Mouse (Mus musculus) cerebellum, postnatal 36 days (tissue): Measurements from ENCODE around the gene Efna1.

ENCODE experiments used
- DNase-seq, 2 experiments: peaks; one replicate each; pipeline ENCODE4 v3.0.0; 2021 to 2022; ENCODE audit warnings: mixed read lengths in 2 of 2

Gene Efna1

DNA sequence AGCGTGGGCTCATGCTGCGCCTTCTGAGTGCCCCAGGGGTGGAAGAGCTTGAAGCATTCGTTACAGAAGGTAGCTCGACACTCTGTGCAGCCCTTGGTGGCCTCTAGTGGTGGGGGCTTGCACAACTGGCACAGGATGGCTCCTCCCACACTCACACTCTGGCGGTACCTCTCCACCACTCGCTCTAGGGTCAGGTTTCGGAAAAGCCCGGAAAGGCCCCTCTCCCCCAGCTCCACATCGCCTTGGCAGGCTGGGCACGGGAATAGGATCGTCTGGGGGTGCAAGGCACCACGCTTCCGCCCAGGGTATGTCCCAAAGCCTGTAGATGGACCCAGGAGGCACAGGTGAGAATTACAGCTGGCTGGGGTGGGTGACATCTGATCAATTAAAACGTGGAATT is 37.3 kb downstream of the Efna1 start:
- no peak for DNase-seq

DNA sequence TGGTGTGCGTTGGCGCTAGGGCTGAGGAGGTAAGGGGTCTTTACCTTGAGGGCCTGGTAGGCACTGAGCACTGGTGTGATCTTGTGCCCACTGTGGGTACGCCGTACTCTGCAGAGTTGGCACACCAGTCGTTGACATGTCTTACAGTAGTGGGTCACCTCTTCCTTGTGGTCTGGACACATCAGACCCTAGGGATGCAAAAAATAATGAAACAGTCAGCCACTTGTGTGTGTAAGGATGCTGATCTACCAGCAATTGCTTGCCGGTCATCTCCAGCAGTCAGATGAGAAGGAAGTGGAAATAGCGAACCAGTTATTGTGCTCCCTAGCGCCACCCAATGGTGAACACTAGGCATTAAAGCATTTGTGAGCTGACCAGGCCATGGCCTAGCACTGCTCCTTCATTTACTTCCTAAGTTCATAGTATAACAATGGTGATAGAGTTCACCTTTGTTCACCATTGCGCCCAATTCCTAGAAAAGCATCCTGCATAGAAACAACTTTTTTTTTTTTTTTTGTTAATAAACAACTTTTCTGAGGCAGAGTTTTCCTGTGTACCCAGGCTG is 38.5 kb downstream of the Efna1 start:
- DNase-seq = peak; percentile 75 to 84

- no peak for DNase-seq
Measured at GRCm38 (mm10) chr3:89238494-89238893, 42.4 kb downstream of the Efna1 start.

GRCm38 (mm10) chr3:89237682-89238081 is 43.3 kb downstream of the Efna1 start:
- DNase-seq = no peak

DNA sequence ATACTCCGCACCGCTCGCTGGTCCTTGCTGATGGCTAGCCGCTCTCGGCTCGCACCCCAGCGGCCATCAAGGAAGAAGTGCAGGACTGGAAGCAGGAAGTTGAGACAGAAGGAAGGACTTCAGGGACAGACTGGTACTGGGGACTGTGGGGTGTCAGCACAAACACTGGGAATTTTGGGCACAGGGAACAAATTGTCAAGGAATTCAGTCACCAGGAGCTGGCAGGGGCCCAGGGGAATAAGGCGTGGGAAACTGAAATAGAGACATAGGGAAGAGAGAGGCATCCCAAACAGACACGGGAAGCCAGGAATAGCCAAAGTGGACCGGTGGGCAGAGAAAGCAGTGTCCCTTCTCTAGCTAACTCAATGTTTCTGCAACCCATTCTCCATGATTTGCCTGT is 44.4 kb downstream of the Efna1 start:
- no peak for DNase-seq

GRCm38 (mm10) chr3:89233562-89234110 is 47.3 kb downstream of the Efna1 start:
- DNase-seq = no peak

- DNase-seq = no peak
Measured at GRCm38 (mm10) chr3:89232614-89233013, 48.3 kb downstream of the Efna1 start.

- no peak for DNase-seq
Measured at GRCm38 (mm10) chr3:89231772-89232275, 49.1 kb downstream of the Efna1 start.

DNA sequence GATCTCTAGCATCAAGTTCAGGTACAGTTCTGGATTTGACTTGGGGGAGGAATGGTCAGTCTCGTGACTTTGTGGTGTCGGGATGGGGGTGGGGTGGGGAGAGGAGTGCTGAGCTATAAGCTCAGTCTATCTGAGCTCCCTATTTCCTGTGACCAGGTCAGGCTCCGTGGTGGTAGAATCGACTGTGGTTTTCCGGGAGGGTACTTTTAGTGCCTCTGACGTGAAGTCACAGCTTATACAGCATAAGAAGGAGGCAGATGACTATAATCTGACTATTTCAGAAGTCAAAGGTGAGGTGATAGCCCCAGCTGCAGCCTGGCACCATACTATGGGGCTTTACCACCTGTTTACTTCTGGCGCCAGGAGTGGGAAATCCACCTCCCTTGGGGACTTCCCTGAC is 49.6 kb downstream of the Efna1 start:
- no peak for DNase-seq

DNA sequence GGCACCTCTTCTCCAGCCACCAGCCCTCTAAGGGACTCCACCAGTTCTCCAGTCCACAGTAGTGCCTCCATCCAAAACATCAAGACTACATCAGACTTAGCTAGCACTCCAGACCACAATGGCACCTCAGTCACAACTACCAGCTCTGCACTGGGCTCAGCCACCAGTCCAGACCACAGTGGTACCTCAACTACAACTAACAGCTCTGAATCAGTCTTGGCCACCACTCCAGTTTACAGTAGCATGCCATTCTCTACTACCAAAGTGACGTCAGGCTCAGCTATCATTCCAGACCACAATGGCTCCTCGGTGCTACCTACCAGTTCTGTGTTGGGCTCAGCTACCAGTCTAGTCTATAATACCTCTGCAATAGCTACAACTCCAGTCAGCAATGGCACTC is 50.4 kb downstream of the Efna1 start:
- no peak for DNase-seq

GRCm38 (mm10) chr3:89229276-89229675 is 51.7 kb downstream of the Efna1 start:
- no peak for DNase-seq

- no peak for DNase-seq
Measured at GRCm38 (mm10) chr3:89228836-89229235, 52.1 kb downstream of the Efna1 start, which contains the start of gene Muc1. Gene Muc1 (plus strand): TSS chr3:89229057.

GRCm38 (mm10) chr3:89228180-89228549 is 52.8 kb downstream of the Efna1 start:
- DNase-seq = peak; percentile 87 to 90

GRCm38 (mm10) chr3:89227307-89228179 is 53.4 kb downstream of the Efna1 start:
- peak; percentile 41 to 54 for DNase-seq

GRCm38 (mm10) chr3:89226900-89227299 is 54.0 kb downstream of the Efna1 start, which contains the start of gene Mtx1:
Gene Mtx1 (minus strand): TSS chr3:89227088.
- DNase-seq = no peak

DNA sequence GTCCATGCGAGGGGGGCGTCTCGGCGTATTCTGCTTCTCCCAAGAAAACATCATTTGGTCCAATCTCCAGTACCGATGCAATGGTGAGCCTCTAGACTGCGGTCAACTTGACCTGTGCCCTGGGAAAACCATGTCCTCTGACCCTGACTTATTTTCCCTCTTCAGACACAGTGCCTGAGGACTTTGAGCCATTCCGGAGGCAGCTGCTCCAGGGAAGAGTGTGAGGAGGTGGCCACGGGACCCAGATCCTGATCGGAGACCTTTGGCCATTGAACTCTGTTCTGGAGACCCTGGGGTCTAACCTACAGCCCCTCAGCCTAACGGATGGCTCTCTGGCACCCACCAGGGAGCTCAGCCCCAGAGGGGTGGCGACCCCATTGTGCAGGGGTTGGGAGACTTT is 54.6 kb downstream of the Efna1 start:
- DNase-seq = no peak

DNA sequence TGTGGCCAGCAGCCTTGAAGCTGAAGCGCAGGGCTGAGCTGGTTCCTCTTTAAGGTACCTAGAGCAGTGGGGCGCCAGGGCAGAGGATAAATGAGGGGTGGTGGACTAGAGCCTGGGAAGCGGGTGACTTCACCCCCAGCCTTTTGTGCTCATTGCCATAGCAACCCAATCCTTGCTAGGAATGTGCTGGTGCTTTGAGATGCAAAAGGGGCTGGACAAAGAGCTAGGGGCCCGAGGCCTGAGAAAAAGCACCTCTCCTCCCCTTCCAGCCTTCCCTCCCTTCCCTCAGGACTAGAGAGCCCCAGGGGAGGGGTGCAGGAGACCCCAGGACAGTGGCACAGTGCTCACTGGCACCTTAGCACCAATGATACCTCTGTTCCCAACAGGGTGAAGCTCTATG is 55.0 kb downstream of the Efna1 start:
- DNase-seq = no peak

GRCm38 (mm10) chr3:89225321-89225815 is 55.6 kb downstream of the Efna1 start:
- DNase-seq = no peak

GRCm38 (mm10) chr3:89224796-89225195 is 56.1 kb downstream of the Efna1 start:
- DNase-seq = no peak
